Mouse (Mus musculus) hindbrain, postnatal 0 days (tissue): ENCODE measurements around the gene Hand1. TPM values are rescaled to one million over a fixed set of nuclear protein-coding genes. Genes with fewer than 3 reads are reported as not detected.
A peak's percentile ranks its signal among the peaks of the same experiment; 100 is the strongest.

Experiments used
- ATAC-seq: fragments of 200-750 bp; cut with Nextera tagmentation; 2 replicates; pipeline ENCODE4 v1.8.0; 2017; ENCODE audit warnings: mild to moderate bottlenecking, moderate TSS enrichment, moderate library complexity
- DNase-seq: peaks from one replicate; pipeline ENCODE4 v3.0.0-alpha.2; 2015; ENCODE audit warnings: low spot score
- H3K27ac ChIP-seq: fragments of 300-500 bp; sonication (generic); 2 replicates; pipeline ENCODE4 v1.5.1; 2014; ENCODE audit warnings: mild to moderate bottlenecking
- H3K27me3 ChIP-seq: fragments of 300-500 bp; sonication (generic); 2 replicates; pipeline ENCODE4 v1.6.1; 2014; ENCODE audit warnings: low read length, mixed read lengths; ENCODE audit not compliant: insufficient read depth
- H3K36me3 ChIP-seq: fragments of 300-500 bp; sonication (generic); 2 replicates; pipeline ENCODE4 v1.6.1; 2014; ENCODE audit warnings: low read length, mixed read lengths; ENCODE audit not compliant: insufficient read depth
- H3K4me1 ChIP-seq: fragments of 300-500 bp; sonication (generic); 2 replicates; pipeline ENCODE4 v1.6.1; 2014; ENCODE audit warnings: antibody characterized with exemption, low read length, mixed read lengths; ENCODE audit not compliant: insufficient read depth
- H3K4me2 ChIP-seq: fragments of 300-500 bp; sonication (generic); 2 replicates; pipeline ENCODE4 v1.6.1; 2014; ENCODE audit warnings: low read depth, mild to moderate bottlenecking, low read length, moderate library complexity, mixed read lengths
- H3K4me3 ChIP-seq: fragments of 300-500 bp; sonication (generic); 2 replicates; pipeline ENCODE4 v1.5.1; 2014; ENCODE audit warnings: low read length
- H3K9ac ChIP-seq: fragments of 300-500 bp; sonication (generic); replicated peaks from 2 replicates; pipeline ENCODE4 v1.6.1; 2014; ENCODE audit warnings: mild to moderate bottlenecking, low read length, moderate library complexity, mixed read lengths
- H3K9me3 ChIP-seq: fragments of 300-500 bp; sonication (generic); 2 replicates; pipeline ENCODE4 v1.6.1; 2016; ENCODE audit warnings: low read length, mixed read lengths
- CTCF ChIP-seq: IDR thresholded peaks from 2 replicates; pipeline ENCODE4 v1.5.1; 2016; ENCODE audit warnings: antibody characterized with exemption, control low read depth, low read depth
- WGBS: fragments of 180-500 bp; shearing (Covaris S2); extraction: QIAGEN DNeasy Blood & Tissue Kit; methylation state at CpG from one replicate; pipeline ENCODE4 v1.1.7; 2014; 5-methylcytosine and 5-hydroxymethylcytosine counted together
- polyA plus RNA-seq: library from polyadenylated mRNA; unstranded; fragments of >200 nt; fragmentation: Nextera tagmentation; extraction: Ambion mirVana; gene quantifications from 2 replicates; pipeline ENCODE4 v1.2.1, GENCODE M21; 2015
- total RNA-seq: library from RNA; depleted of rRNA; stranded (reverse); fragments of >200 nt; gene quantifications from 2 replicates; pipeline ENCODE4 v1.2.3, GENCODE M21; 2014

Gene Hand1
- total and polyA plus RNA-seq, 2 experiments from 2014 or later: not detected

DNA sequence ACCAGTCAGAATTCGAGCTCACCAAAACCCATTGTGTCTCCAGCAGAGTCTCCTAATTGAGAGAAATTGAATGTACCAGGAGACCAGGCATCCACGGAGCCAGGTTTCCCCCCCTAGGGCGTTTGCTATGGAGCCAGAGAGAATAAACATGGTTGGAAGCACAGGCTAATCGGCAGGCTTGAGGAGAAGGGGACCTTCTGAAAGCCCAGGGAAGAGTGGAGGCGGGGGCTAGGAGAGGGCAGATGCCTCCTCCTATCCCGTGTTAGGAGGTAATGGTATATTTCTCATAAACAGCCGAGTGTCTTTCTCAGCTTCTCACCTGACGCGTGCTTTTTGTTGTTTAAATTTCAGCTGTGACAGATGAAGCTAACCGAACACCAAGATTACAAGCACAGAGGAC is 8.4 kb upstream of the Hand1 start:
- no peak for TF ChIP-seq CTCF
- Histone ChIP-seq H3K36me3 (no peaks in the 10 kb centered on the region), H3K27me3 (peaks cover 43% of the 10 kb centered on the region), H3K4me1 (no peaks in the 10 kb centered on the region), H3K27ac (no peak overlapping the region), H3K4me2 (no peak overlapping the region), H3K9ac (no peak overlapping the region), H3K9me3 (no peaks in the 10 kb centered on the region), H3K4me3 (no peak overlapping the region)
- 18% methylated on average over 10 of the region's 10 CpGs for WGBS
- DNase-seq (no peak), ATAC-seq (no peak)

DNA sequence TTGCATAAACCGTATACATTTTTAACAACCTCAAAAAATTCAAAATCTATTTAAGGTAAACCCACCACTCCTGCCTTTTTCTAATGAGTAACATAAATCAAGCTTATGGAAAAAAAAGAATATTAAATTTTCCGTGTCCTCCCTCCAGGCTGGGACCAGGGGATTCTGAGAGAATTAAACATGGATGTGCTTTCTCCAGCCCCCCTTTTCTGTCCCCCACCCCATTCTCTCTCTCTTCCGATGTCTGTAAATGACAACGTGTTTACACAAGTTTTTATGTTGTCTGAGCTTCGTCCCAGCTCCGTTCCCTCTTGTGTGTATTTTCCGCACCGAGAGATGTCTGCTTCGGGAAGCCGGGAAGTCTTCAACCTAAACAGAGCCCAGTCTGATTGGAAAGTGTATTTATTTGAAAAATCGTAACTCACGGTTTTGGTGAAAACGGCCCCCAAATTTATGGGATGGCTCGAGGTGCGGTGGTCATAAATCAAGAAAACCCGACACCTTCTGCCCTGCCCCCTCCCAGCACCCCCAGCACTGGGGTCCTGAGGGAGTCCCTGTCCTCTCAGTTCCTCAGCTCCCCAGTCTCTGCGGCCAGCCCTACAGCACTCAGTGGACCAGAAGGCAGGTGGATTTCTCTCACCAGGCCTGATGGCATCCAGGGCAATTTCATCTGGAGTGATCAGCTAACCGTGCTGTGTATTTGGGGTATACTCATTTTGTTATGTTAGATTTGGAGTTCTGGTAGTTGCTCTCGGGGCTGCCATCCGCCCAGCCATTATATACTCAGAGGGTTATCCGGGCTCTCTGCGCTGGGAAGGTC is 5.5 kb upstream of the Hand1 start:
- Histone ChIP-seq H3K4me2 (no peak overlapping the region), H3K36me3 (no peaks in the 10 kb centered on the region), H3K9ac (no peak overlapping the region), H3K9me3 (no peaks in the 10 kb centered on the region), H3K4me1 (no peaks in the 10 kb centered on the region), H3K4me3 (no peak overlapping the region), H3K27me3 (peaks cover 68% of the 10 kb centered on the region), H3K27ac (no peak overlapping the region)
- DNase-seq (no peak), ATAC-seq (no peak)
- TF ChIP-seq CTCF: no peak
- 5% methylated on average over 22 of the region's 22 CpGs for WGBS

DNA sequence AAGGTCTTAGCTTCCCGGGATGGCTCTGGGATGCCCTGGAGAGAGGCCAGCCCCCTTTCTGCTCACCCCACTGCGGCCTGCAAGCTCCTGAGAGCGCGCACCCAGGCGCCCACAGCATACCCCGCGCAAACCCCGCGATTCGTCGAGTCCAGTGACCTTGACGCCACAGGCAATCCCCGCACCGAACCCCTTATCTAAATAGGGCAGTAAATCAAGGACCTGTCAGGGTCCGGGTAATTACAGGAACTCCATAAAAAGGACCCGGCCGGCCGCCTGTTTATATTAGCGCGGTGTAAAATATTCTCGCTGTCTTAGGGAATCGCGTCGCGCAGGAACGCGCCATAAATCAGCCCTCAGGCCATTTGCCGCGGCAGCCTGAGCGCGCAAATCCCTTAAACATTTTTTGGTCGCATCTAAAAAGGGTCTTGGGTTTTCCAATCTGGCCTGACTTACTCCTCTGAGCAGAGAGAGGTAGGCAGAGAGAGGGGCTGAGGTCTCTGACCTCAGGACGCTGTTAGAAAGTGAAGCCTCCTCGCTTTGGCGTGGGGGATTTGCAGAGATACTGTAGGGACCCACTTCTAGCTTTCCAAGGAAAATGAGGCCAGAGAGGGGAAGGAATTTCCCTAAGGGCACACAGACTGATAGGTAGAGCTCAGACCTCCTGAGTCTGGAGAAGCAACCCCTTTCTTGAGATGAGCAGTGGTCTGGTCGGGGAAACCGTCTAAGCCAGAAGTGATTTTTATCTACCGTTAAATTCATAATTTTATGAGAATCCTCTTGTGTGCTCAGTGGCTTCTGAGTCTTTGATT is 4.5 kb upstream of the Hand1 start:
- no peak overlapping the region for H3K4me2 ChIP-seq
- TF ChIP-seq CTCF: no peak
- DNase-seq (peak; percentile 19), ATAC-seq (no peak)
- H3K9ac ChIP-seq: no peak overlapping the region
- H3K9me3 ChIP-seq: no peaks in the 10 kb centered on the region
- WGBS: 1% methylated on average over 38 of the region's 38 CpGs
- no peaks in the 10 kb centered on the region for H3K4me1 ChIP-seq
- no peak overlapping the region for H3K27ac ChIP-seq
- H3K4me3 ChIP-seq: no peak overlapping the region
- H3K36me3 ChIP-seq: no peaks in the 10 kb centered on the region
- H3K27me3 ChIP-seq: peaks cover 77% of the 10 kb centered on the region

DNA sequence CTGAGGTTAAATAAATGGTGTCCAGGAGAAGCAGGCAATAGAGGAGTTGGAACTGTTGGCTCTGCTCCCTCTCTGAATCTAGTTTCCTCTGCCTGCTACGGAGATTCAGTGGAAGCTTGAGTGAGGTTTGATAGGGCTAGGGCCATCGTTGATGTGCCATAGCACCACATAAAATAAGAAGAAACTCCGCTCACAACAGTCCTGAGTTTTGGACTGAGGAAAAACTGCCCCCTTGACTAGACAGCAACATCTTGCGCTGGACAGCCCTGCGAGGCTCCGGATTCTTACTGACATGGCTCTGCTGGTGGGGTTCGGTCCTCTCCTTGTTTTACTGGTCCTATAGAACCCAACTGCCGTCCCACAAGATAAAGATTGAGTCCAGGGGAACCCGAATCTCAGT is 3.8 kb upstream of the Hand1 start:
- Histone ChIP-seq H3K27ac (no peak overlapping the region), H3K4me2 (no peak overlapping the region), H3K36me3 (no peaks in the 10 kb centered on the region), H3K9me3 (no peaks in the 10 kb centered on the region), H3K9ac (no peak overlapping the region), H3K4me1 (no peaks in the 10 kb centered on the region), H3K27me3 (peaks cover 80% of the 10 kb centered on the region), H3K4me3 (no peak overlapping the region)
- TF ChIP-seq CTCF: no peak
- 6% methylated on average over 9 of the region's 9 CpGs for WGBS
- no peak for DNase-seq
- no peak for ATAC-seq

DNA sequence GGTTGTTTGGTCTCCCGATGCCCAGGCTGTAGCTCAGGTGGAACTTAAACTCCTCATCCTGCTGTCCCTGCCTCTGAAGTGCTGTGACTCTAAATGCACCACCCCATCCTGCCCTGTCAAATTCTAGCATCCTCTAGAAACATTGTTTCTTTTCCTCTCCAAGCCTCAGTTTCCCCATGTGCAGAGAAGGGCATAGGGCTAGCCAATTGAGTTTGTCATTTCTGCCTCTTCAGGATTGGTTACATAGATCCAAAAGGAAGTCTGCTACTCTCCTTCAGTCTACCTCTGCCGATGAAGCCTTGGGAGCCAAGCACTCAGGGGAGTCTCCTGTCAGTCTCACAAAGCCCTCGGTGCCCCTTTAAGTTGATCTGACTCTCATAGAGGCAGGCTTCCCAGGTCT is 3.3 kb upstream of the Hand1 start:
- H3K4me2 ChIP-seq: no peak overlapping the region
- ATAC-seq (no peak), DNase-seq (no peak)
- no peak for TF ChIP-seq CTCF
- no peak overlapping the region for H3K27ac ChIP-seq
- H3K27me3 ChIP-seq: peaks cover 79% of the 10 kb centered on the region
- H3K4me1 ChIP-seq: no peaks in the 10 kb centered on the region
- no peak overlapping the region for H3K4me3 ChIP-seq
- no peak overlapping the region for H3K9ac ChIP-seq
- WGBS: 15% methylated on average over 3 of the region's 3 CpGs
- no peaks in the 10 kb centered on the region for H3K9me3 ChIP-seq
- no peaks in the 10 kb centered on the region for H3K36me3 ChIP-seq

DNA sequence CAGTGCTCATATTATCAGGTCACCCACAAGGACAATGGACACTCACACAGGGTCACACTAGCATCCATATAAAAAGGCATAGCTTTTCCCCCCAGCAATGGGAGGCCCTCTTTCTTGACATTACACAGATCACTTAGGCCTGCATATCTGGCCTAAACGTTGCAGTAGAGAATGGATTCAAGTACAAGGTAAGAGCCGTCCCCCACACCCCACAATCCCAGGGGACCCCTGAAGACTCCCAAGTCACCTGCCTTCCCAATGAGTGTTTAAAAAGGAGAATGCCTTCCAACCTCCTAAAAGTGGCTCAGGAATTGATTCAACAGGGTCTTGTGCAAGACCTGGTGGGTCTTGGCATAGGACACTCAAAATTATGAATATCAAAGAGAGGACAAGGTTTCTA is 2.7 kb upstream of the Hand1 start:
- Histone ChIP-seq H3K4me3 (no peak overlapping the region), H3K9ac (no peak overlapping the region), H3K4me2 (no peak overlapping the region), H3K27me3 (peaks cover 82% of the 10 kb centered on the region), H3K4me1 (no peaks in the 10 kb centered on the region), H3K9me3 (no peaks in the 10 kb centered on the region), H3K27ac (no peak overlapping the region), H3K36me3 (no peaks in the 10 kb centered on the region)
- DNase-seq: no peak
- ATAC-seq: no peak
- no peak for TF ChIP-seq CTCF
- 12% methylated on average over 2 of the region's 2 CpGs for WGBS

DNA sequence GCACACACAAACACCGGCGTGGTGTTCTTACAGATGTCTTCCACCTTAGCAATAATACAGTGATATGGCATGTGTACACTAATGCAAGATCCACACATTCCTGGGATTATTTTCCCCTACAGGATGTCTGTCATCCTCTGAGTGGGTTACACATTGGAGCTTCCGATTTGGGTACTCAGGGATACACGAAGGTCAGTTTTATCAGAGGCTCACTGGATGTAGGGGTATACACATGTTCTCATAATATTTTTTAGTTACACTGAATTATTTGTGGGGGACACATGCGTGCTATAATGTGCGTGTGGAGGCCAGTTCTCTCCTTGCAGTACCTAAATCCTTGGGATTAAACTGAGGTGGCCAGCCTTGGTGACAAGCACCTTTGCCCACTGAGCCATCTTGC is 1.4 kb upstream of the Hand1 start:
- no peak overlapping the region for H3K9ac ChIP-seq
- H3K27me3 ChIP-seq: peaks cover 82% of the 10 kb centered on the region
- no peaks in the 10 kb centered on the region for H3K9me3 ChIP-seq
- DNase-seq (no peak), ATAC-seq (no peak)
- TF ChIP-seq CTCF: no peak
- H3K4me1 ChIP-seq: no peaks in the 10 kb centered on the region
- H3K36me3 ChIP-seq: no peaks in the 10 kb centered on the region
- 12% methylated on average over 6 of the region's 6 CpGs for WGBS
- no peak overlapping the region for H3K27ac ChIP-seq
- H3K4me2 ChIP-seq: no peak overlapping the region
- H3K4me3 ChIP-seq: no peak overlapping the region
